Mouse (Mus musculus) liver, embryonic 15.5 days (tissue): ENCODE measurements around the gene 9930111J21Rik1. TPM values are rescaled to one million over a fixed set of nuclear protein-coding genes. Genes with fewer than 3 reads are reported as not detected.
"Not testable (repeated sequence)": the region's sequence is repeated elsewhere in the genome, so short reads cannot be mapped to it uniquely, and the experiment has no call there.

Experiments
- ATAC-seq: fragments of 200-750 bp; cut with Nextera tagmentation; 2 replicates; pipeline ENCODE4 v1.8.0; 2017; ENCODE audit warnings: moderate number of reproducible peaks, mild to moderate bottlenecking, moderate library complexity; ENCODE audit not compliant: insufficient read depth
- H3K27ac ChIP-seq: fragments of 300-500 bp; sonication (generic); replicated peaks from 2 replicates; pipeline ENCODE4 v1.5.1; 2015; ENCODE audit warnings: mild to moderate bottlenecking, inconsistent platforms
- H3K27me3 ChIP-seq: fragments of 300-500 bp; sonication (generic); 2 replicates; pipeline ENCODE4 v1.6.1; 2015; ENCODE audit warnings: mild to moderate bottlenecking, inconsistent platforms
- H3K36me3 ChIP-seq: fragments of 300-500 bp; sonication (generic); replicated peaks from 2 replicates; pipeline ENCODE4 v1.6.1; 2015; ENCODE audit warnings: moderate library complexity, mild to moderate bottlenecking, inconsistent platforms
- H3K4me1 ChIP-seq: fragments of 300-500 bp; sonication (generic); replicated peaks from 2 replicates; pipeline ENCODE4 v1.6.1; 2015; ENCODE audit warnings: inconsistent platforms
- H3K4me2 ChIP-seq: fragments of 300-500 bp; sonication (generic); 2 replicates; pipeline ENCODE4 v1.6.1; 2015; ENCODE audit warnings: moderate library complexity, mild to moderate bottlenecking, inconsistent platforms
- H3K4me3 ChIP-seq: fragments of 300-500 bp; sonication (generic); replicated peaks from 2 replicates; pipeline ENCODE4 v1.5.1; 2015; ENCODE audit warnings: mild to moderate bottlenecking, inconsistent platforms
- H3K9ac ChIP-seq: fragments of 300-500 bp; sonication (generic); 2 replicates; pipeline ENCODE4 v1.6.1; 2015; ENCODE audit warnings: moderate library complexity, mild to moderate bottlenecking, inconsistent platforms
- H3K9me3 ChIP-seq: fragments of 300-500 bp; sonication (generic); replicated peaks from 2 replicates; pipeline ENCODE4 v1.6.1; 2016; ENCODE audit warnings: inconsistent platforms
- WGBS: fragments of 180-500 bp; shearing (Covaris S2); methylation state at CpG from one replicate; pipeline ENCODE4 v1.1.7; 2015; ENCODE audit warnings: mixed read lengths; ENCODE audit not compliant: insufficient replicate concordance; 5-methylcytosine and 5-hydroxymethylcytosine counted together
- polyA plus RNA-seq: library from polyadenylated mRNA; unstranded; fragments of >200 nt; fragmentation: Nextera tagmentation; extraction: Ambion mirVana; gene quantifications from 2 replicates; pipeline ENCODE4 v1.2.1, GENCODE M21; 2015

Gene 9930111J21Rik1
- polyA plus RNA-seq, 1 experiment from 2014 or later = 1.1 TPM

- WGBS = 0% methylated on average over 1 of the region's 1 CpGs
- Histone ChIP-seq H3K36me3 (no peaks in the 10 kb centered on the region), H3K4me1 (peaks cover 7% of the 10 kb centered on the region; the same call in 1 of the 2 replicates), H3K27me3 (no peaks in the 10 kb centered on the region), H3K4me3 (no peak overlapping the region), H3K4me2 (no peak overlapping the region), H3K27ac (no peak overlapping the region), H3K9ac (no peak overlapping the region), H3K9me3 (no peaks in the 10 kb centered on the region)
- ATAC-seq = no peak
These were observed 70.7 kb downstream of the 9930111J21Rik1 start for GRCm38 (mm10) chr11:48908459-48908858.

GRCm38 (mm10) chr11:48902021-48902420, 77.2 kb downstream of the 9930111J21Rik1 start, which contains the start of gene Gm5431:
Gene Gm5431, minus strand, starts transcription at chr11:48902214.
- H3K4me1 ChIP-seq = no peaks in the 10 kb centered on the region
- H3K9me3 ChIP-seq = no peaks in the 10 kb centered on the region
- H3K27ac ChIP-seq = 0 out of 2 replicates have a peak within 1 kb of the TSS, but pooled peaks have one; percentile 31
- H3K9ac ChIP-seq = no peak within 1 kb of the TSS
- no peak within 1 kb of the TSS for H3K4me3 ChIP-seq
- H3K27me3 ChIP-seq = no peaks in the 10 kb centered on the region
- 42% methylated on average over 2 of the region's 2 CpGs for WGBS
- H3K4me2 ChIP-seq = no peak within 1 kb of the TSS
- no peaks in the 10 kb centered on the region for H3K36me3 ChIP-seq
- ATAC-seq = no peak

GRCm38 (mm10) chr11:48901567-48901930, 77.6 kb downstream of the 9930111J21Rik1 start:
- H3K4me2 ChIP-seq, H3K27me3 ChIP-seq, H3K9me3 ChIP-seq, H3K4me1 ChIP-seq, H3K4me3 ChIP-seq, H3K9ac ChIP-seq, H3K36me3 ChIP-seq, ATAC-seq: not testable (repeated sequence)
- 43% methylated on average over 1 of the region's 1 CpGs for WGBS
- H3K27ac ChIP-seq = 0 out of 2 replicates have a peak overlapping the region, but pooled peaks have one; percentile 31

GRCm38 (mm10) chr11:48900654-48901566, 78.3 kb downstream of the 9930111J21Rik1 start:
- H3K36me3 ChIP-seq, H3K4me2 ChIP-seq, ATAC-seq, H3K4me3 ChIP-seq, H3K9ac ChIP-seq, H3K4me1 ChIP-seq, H3K27ac ChIP-seq, H3K27me3 ChIP-seq, H3K9me3 ChIP-seq: not testable (repeated sequence)
- WGBS = 36% methylated on average over 6 of the region's 6 CpGs

- 46% methylated on average over 2 of the region's 2 CpGs for WGBS
- Histone ChIP-seq H3K36me3 (no peaks in the 10 kb centered on the region), H3K4me3 (no peak overlapping the region), H3K27ac (no peak overlapping the region), H3K9me3 (no peaks in the 10 kb centered on the region), H3K4me1 (no peaks in the 10 kb centered on the region), H3K9ac (no peak overlapping the region), H3K27me3 (no peaks in the 10 kb centered on the region), H3K4me2 (no peak overlapping the region)
- ATAC-seq = no peak
These were observed 80.3 kb downstream of the 9930111J21Rik1 start for GRCm38 (mm10) chr11:48898812-48899431.

Other genes starting within 250 kb of the 9930111J21Rik1 start
- 438 and 439 TPM in 2 replicates for gene Rack1, start 179.1 kb downstream of the 9930111J21Rik1 start, polyA plus RNA-seq
- 2.0 and 2.3 TPM in 2 replicates for gene Trim41, start 162.0 kb downstream of the 9930111J21Rik1 start, polyA plus RNA-seq
- gene Trim7, start 153.3 kb downstream of the 9930111J21Rik1 start, polyA plus RNA-seq = 0.09 and 0.21 TPM in 2 replicates
- 1.4 and 2.1 TPM in 2 replicates for gene Gm12184, start 152.7 kb downstream of the 9930111J21Rik1 start, polyA plus RNA-seq
- 19.2 and 20.4 TPM in 2 replicates for gene Irgm1, start 107.7 kb downstream of the 9930111J21Rik1 start, polyA plus RNA-seq
- 0.45 and 0.48 TPM in 2 replicates for gene Gm5431, start 77.2 kb downstream of the 9930111J21Rik1 start, polyA plus RNA-seq
- 2.7 and 2.8 TPM in 2 replicates for gene Psme2b, start 33.2 kb downstream of the 9930111J21Rik1 start, polyA plus RNA-seq
- 0.05 and 0.07 TPM in 2 replicates for gene Olfr56, start 509 bp downstream of the 9930111J21Rik1 start, polyA plus RNA-seq
- gene Gm12185, start 12.8 kb upstream of the 9930111J21Rik1 start, polyA plus RNA-seq = 0.03 TPM in 1 of 2 replicates, not detected in the other
- gene Tgtp1, start 14.8 kb upstream of the 9930111J21Rik1 start, polyA plus RNA-seq = 1.2 and 1.5 TPM in 2 replicates
- gene 9930111J21Rik2, start 71.8 kb upstream of the 9930111J21Rik1 start, polyA plus RNA-seq = 1.2 and 1.6 TPM in 2 replicates
- gene Tgtp2, start 84.8 kb upstream of the 9930111J21Rik1 start, polyA plus RNA-seq = 0.86 and 1.1 TPM in 2 replicates
- gene Ifi47, start 97.2 kb upstream of the 9930111J21Rik1 start, polyA plus RNA-seq = 7.0 and 7.1 TPM in 2 replicates
- gene Olfr1396, start 135.5 kb upstream of the 9930111J21Rik1 start, polyA plus RNA-seq = not detected in 2 replicates
- not detected in 2 replicates for gene Olfr1395, start 162.9 kb upstream of the 9930111J21Rik1 start, polyA plus RNA-seq
- not detected in 2 replicates for gene Olfr1394, start 175.0 kb upstream of the 9930111J21Rik1 start, polyA plus RNA-seq
- gene Btnl9, start 207.8 kb upstream of the 9930111J21Rik1 start, polyA plus RNA-seq = 0.76 and 1.6 TPM in 2 replicates
- 10.2 and 10.4 TPM in 2 replicates for gene Zfp62, start 223.9 kb upstream of the 9930111J21Rik1 start, polyA plus RNA-seq